Mouse (Mus musculus) kidney, postnatal 4 days (tissue): ENCODE results near the gene Cldn3.

ENCODE experiments used
- DNase-seq, 2 experiments: peaks; one replicate each; pipeline ENCODE4 v3.0.0; 2021; ENCODE audit warnings: mixed read lengths in 2 of 2

The Cldn3 gene

GRCm38 (mm10) chr5:135007802-135008571 is 22.0 kb downstream of the Cldn3 start:
- DNase-seq = no peak

- DNase-seq = peak; percentile 99 to 100
Observed at GRCm38 (mm10) chr5:135008671-135009589, 22.9 kb downstream of the Cldn3 start, which contains the start of gene Abhd11. Abhd11 (plus strand) TSS chr5:135009152.

- peak; percentile 89 to 94 for DNase-seq
Observed at GRCm38 (mm10) chr5:135009590-135010319, 23.7 kb downstream of the Cldn3 start.

DNA sequence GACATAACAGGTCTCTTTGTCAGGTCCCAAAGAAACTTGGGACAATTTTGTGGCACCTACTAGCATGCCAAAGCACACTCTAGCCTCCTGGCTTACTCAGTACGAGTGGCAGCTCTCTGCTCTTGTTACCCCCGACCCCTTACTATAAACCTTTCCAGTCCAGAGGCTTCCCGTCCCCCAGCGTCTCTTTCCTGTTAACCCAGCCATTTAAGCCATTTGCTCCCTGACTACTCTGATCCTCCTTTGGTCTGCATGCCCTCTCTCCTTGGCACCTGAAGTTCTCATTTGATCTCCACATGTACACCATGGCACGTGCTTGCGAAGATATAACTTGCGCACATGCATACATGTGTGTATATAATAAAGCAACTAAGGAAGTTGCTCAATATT is 24.3 kb downstream of the Cldn3 start:
- no peak for DNase-seq

DNA sequence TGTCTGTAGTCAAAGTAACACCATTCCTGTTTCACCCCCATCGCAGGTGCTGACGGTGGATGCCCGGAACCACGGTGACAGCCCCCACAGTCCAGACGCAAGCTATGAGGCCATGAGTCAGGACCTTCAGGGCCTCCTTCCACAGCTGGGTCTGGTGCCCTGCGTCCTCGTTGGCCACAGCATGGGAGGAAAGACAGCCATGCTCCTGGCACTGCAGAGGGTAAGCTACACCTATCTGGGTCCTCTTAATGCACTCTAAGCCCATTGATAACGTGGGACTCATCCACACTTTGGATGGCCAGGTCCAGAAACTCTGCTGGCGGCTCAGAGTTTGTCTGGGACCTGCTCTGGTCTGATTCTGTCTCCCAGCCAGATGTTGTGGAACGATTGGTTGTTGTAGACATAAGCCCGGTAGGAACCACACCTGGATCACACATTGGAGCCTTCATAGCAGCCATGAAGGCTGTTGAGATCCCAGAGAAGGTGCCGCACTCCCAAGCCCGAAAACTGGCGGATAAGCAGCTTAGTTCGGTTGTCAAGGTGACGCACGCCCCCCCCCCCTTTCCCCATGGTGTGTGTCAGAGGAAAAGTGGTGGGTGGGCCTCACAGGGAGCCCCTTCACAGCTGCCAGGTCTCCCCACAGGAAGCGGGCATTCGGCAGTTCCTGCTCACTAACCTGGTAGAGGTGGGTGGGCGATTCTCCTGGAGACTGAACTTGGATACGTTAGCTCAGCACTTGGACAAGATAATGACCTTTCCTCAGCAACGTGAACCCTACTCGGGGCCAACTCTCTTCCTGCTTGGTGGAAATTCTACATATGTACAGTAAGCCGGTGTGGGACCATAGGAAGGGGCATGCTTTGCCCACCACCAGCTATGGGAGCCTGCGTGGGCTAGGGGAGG is 25.1 kb downstream of the Cldn3 start:
- no peak for DNase-seq

DNA sequence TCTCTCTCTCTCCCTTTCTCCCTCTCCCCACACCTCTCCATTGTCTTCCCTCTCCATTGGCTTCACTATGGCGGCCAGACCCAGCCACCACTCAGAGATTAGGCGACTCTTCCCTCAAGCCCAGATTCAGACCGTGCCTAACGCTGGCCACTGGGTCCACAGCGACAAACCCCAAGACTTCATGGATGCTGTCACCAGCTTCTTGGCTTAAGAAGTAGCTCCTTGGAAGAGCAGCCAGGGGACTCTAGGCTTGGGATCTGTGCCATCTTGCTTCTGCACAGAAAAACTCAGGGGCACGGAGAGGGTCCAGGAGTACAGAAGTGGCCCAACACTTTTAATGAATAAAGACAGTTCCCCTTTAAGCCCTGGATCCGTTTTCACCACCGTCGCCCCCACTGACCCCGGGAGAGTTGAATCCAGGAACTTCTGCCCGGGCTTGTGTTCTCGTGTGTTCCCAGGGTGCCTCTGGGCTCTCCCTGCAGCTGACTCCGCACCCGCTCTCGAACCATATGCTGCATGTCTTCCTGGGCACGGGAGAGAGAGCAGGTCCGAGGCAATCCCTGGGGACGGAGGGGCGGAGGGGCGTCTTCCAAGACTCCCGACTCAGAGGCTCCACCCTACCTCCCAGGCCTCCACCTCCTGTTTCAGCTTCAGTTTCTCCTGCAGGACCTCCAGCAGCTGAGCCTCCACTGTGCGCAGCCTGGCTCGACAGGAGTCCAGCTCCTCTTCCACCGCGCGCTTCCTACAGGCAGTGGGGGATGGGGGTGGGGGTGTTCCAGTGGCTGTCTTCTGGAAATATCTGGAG is 26.0 kb downstream of the Cldn3 start:
- DNase-seq = peak; percentile 43 to 55

- DNase-seq = peak; percentile 90 to 92
Observed at GRCm38 (mm10) chr5:135012671-135013441, 26.8 kb downstream of the Cldn3 start.

GRCm38 (mm10) chr5:135015497-135015896 is 29.5 kb downstream of the Cldn3 start:
- DNase-seq = peak; percentile 92 to 94

- no peak for DNase-seq
Observed at GRCm38 (mm10) chr5:135016224-135016759, 30.3 kb downstream of the Cldn3 start.

DNA sequence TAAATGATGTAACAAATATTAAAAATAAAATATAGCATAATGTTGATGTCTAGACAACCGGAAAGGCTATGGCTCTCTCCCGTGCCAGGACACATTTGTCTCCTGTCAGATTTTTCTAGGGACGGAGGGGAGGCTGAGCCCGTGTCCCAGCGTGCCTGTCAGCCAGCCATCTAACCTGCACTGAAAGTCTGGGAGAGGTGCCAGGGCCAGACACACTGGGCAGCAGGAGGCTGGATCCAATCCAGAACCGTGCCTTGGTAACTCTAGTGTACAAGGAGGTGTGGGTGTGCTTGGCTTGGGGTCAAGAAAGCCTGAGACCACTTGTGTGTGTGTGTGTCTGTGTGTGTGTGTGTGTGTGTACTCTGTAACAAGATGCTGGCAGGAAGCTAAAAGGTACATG is 35.8 kb downstream of the Cldn3 start:
- peak; percentile 72 to 86 for DNase-seq

GRCm38 (mm10) chr5:135023344-135024173 is 37.5 kb downstream of the Cldn3 start, which contains the start of gene Stx1a:
Stx1a (plus strand) TSS chr5:135023482.
- peak; percentile 95 to 96 for DNase-seq

- DNase-seq = peak; percentile 51 to 69
Observed at GRCm38 (mm10) chr5:135024665-135025224, 38.7 kb downstream of the Cldn3 start.

DNA sequence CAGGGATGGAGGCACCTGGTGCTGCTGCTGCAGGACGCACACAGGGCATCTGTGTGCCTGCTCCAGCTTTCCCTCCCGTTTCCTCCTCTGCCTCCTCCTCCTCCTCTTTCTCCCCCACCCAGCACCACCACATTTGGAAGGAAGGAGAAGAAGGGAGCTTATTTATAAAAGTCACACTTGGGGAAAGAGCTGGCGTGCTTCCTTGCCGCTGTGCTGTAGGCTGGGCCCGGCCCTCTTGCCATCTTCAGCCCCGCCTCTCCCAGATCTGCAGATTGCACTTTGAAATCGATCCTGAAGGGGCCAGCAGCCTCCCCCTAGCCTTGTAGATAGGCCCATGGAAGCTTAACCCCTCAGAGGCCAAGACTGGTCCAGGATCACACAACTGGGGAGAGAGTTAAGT is 39.9 kb downstream of the Cldn3 start:
- peak; percentile 43 to 58 for DNase-seq

DNA sequence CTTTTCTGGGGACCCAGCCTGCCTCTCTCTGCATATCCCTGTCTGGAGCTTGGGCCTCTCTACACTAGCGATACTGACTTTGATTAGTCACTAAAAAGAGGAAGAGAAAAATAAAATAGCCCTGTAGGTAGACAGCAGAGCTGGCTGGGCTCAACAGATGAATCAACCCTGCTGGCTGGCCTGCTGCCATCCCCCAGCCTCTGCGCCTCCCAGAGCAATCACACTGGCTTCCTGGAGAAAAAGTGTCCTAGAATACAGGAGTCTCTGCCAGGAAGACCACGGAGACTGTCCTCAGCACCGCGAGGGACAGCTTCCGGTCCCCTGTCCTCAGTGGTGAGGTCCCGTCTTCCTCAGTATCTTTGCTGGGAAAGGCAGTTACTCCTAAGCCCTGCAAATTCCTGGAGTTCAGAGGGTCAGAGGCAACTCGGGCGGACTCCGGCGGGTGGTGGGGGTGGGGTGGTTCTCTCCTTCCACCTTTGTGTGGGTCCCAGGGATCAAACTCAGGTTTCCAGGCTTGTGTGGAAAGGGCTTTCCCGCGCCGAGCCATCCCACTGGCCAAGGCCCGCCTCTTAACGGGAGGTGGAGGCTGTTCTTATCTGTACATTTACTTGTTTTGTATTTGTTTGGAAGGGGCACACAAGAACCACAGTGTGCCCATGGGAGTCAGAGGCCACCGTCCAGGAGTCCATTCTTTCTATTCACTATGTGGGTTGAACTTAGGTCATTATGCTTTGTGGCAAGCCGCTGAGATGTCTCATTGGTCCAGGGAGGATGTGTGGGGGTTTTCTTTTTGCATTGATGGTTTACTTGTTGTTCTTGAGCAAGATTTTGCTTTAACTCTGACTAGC is 43.2 kb downstream of the Cldn3 start:
- peak; percentile 71 to 80 for DNase-seq

GRCm38 (mm10) chr5:135032581-135032980 is 46.6 kb downstream of the Cldn3 start:
- DNase-seq = no peak

DNA sequence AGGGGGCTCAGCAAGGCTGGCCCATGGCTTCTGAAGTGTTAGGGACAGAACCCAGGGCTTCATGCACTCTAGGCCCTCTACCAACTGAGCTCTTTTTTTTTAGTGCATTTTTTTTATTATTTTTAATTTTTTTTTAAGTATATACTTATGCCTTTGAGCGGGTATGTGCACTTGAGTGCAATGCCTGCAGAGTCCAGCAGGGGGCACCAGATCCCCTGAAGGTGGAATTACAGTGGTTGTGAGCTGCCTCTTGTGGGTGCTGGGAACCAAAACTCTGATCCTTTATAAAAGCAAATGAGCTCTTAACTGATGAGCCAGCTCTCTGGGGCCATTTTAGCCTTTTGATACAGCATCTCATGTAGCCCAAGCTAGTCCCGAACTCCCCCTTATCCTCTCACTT is 48.6 kb downstream of the Cldn3 start:
- DNase-seq = no peak

DNA sequence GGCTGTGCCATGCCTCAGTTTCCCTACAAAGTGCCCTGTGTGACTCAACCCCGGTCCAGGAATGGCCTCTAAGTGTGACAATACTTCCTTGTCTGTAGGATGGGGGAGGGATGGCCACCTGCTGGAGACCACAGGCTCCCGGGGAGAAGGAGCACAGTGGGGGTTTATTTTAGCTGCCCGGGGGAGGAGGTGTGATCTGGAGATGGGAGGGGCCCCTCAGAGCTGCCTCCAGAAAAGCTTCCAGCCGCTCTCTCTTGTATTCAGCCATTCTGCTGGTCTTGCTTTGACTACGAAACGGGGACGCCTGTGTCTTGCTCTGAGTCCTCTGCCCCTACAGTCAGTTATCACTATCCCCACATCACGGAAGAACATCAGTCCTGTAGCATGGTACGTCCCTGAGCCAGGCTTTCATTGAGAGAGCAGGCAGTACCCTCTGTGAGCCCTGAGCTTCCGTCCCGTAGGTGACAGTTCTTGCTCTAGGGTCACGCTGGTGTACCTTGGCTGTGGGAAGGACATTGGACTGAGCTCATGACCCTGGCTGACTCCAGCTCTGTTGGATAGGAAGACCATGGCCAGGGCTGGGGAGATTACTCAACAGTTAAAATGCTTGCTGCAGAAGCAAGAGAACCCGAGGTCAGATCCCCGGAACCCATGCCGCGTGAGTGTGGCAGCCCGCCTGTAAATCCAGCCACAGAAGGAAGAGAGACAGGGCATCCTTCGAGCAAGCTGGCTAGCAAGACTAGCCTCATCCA is 49.8 kb downstream of the Cldn3 start:
- no peak for DNase-seq
